Mouse (Mus musculus): ENCODE data around the gene Arhgef3. TPM values are rescaled to one million over a fixed set of nuclear protein-coding genes. Genes with fewer than 3 reads are reported as not detected.

Gene Arhgef3
- polyA plus RNA-seq, 1 experiment from 2014 or later = 19.9 TPM

GRCm38 (mm10) chr14:27262349-27262748, 147.7 kb downstream of the Arhgef3 start:
- ATAC-seq (ENCODE audit: insufficient number of reproducible peaks, low FRiP score, low TSS enrichment, low read depth) = no peak
- Histone ChIP-seq H3K27me3 (no peaks in the 10 kb centered on the region), H3K4me3 (no peak overlapping the region), H3K4me2 (no peak overlapping the region), H3K4me1 (peaks cover 4% of the 10 kb centered on the region; the same call in 1 of the 2 replicates), H3K36me3 (no peaks in the 10 kb centered on the region), H3K9ac (no peak overlapping the region), H3K27ac (no peak overlapping the region), H3K9me3 (no peaks in the 10 kb centered on the region)
- 47% methylated on average over 5 of the region's 6 CpGs for WGBS

- Histone ChIP-seq H3K4me3 (no peak overlapping the region), H3K4me1 (0 out of 2 replicates have a peak, but pooled peaks cover under 1% of the 10 kb centered on the region), H3K4me2 (no peak overlapping the region), H3K36me3 (no peaks in the 10 kb centered on the region), H3K27me3 (no peaks in the 10 kb centered on the region), H3K9me3 (no peaks in the 10 kb centered on the region), H3K27ac (no peak overlapping the region), H3K9ac (no peak overlapping the region)
- no peak for ATAC-seq (ENCODE audit: insufficient number of reproducible peaks, low FRiP score, low TSS enrichment, low read depth)
- 87% methylated on average over 1 of the region's 1 CpGs for WGBS
These were observed 151.9 kb downstream of the Arhgef3 start for GRCm38 (mm10) chr14:27266601-27267000.

GRCm38 (mm10) chr14:27268137-27268536, 153.4 kb downstream of the Arhgef3 start:
- no peaks in the 10 kb centered on the region for H3K36me3 ChIP-seq
- ATAC-seq (ENCODE audit: insufficient number of reproducible peaks, low FRiP score, low TSS enrichment, low read depth) = no peak
- no peaks in the 10 kb centered on the region for H3K9me3 ChIP-seq
- no peak overlapping the region for H3K4me2 ChIP-seq
- H3K9ac ChIP-seq = no peak overlapping the region
- no peak overlapping the region for H3K4me3 ChIP-seq
- no peaks in the 10 kb centered on the region for H3K4me1 ChIP-seq
- H3K27ac ChIP-seq = no peak overlapping the region
- WGBS = 79% methylated on average over 5 of the region's 5 CpGs
- H3K27me3 ChIP-seq = no peaks in the 10 kb centered on the region

- WGBS = 86% methylated on average over 16 of the region's 16 CpGs
- no peaks in the 10 kb centered on the region for H3K27me3 ChIP-seq
- no peaks in the 10 kb centered on the region for H3K9me3 ChIP-seq
- no peaks in the 10 kb centered on the region for H3K36me3 ChIP-seq
- H3K4me1 ChIP-seq = no peaks in the 10 kb centered on the region
- H3K9ac ChIP-seq = no peak overlapping the region
- no peak overlapping the region for H3K27ac ChIP-seq
- no peak overlapping the region for H3K4me2 ChIP-seq
- ATAC-seq (ENCODE audit: insufficient number of reproducible peaks, low FRiP score, low TSS enrichment, low read depth) = no peak
- no peak overlapping the region for H3K4me3 ChIP-seq
These were observed 154.4 kb downstream of the Arhgef3 start for GRCm38 (mm10) chr14:27268986-27269700.

- ATAC-seq (ENCODE audit: insufficient number of reproducible peaks, low FRiP score, low TSS enrichment, low read depth) = no peak
- H3K36me3 ChIP-seq = no peaks in the 10 kb centered on the region
- H3K27me3 ChIP-seq = no peaks in the 10 kb centered on the region
- 61% methylated on average over 4 of the region's 4 CpGs for WGBS
- H3K9me3 ChIP-seq = no peaks in the 10 kb centered on the region
- H3K27ac ChIP-seq = no peak overlapping the region
- no peak overlapping the region for H3K9ac ChIP-seq
- H3K4me2 ChIP-seq = no peak overlapping the region
- H3K4me3 ChIP-seq = no peak overlapping the region
- no peaks in the 10 kb centered on the region for H3K4me1 ChIP-seq
These were observed 155.1 kb downstream of the Arhgef3 start for GRCm38 (mm10) chr14:27269836-27270235.

- no peak for ATAC-seq (ENCODE audit: insufficient number of reproducible peaks, low FRiP score, low TSS enrichment, low read depth)
- 96% methylated on average over 4 of the region's 4 CpGs for WGBS
- Histone ChIP-seq H3K9me3 (no peaks in the 10 kb centered on the region), H3K4me1 (no peaks in the 10 kb centered on the region), H3K9ac (no peak overlapping the region), H3K4me2 (no peak overlapping the region), H3K36me3 (no peaks in the 10 kb centered on the region), H3K27me3 (no peaks in the 10 kb centered on the region), H3K4me3 (no peak overlapping the region), H3K27ac (no peak overlapping the region)
These were observed 155.8 kb downstream of the Arhgef3 start for GRCm38 (mm10) chr14:27270466-27270865.

- Histone ChIP-seq H3K9me3 (no peaks in the 10 kb centered on the region), H3K36me3 (no peaks in the 10 kb centered on the region), H3K4me3 (no peak overlapping the region), H3K4me1 (no peaks in the 10 kb centered on the region), H3K27me3 (no peaks in the 10 kb centered on the region), H3K4me2 (no peak overlapping the region), H3K27ac (no peak overlapping the region), H3K9ac (no peak overlapping the region)
- WGBS = 65% methylated on average over 10 of the region's 10 CpGs
- ATAC-seq (ENCODE audit: insufficient number of reproducible peaks, low FRiP score, low TSS enrichment, low read depth) = no peak
These were observed 156.8 kb downstream of the Arhgef3 start for GRCm38 (mm10) chr14:27271371-27272071.

GRCm38 (mm10) chr14:27272072-27272834, 157.6 kb downstream of the Arhgef3 start:
- Histone ChIP-seq H3K9me3 (no peaks in the 10 kb centered on the region), H3K27ac (no peak overlapping the region), H3K4me3 (no peak overlapping the region), H3K36me3 (no peaks in the 10 kb centered on the region), H3K9ac (no peak overlapping the region), H3K4me2 (no peak overlapping the region), H3K4me1 (no peaks in the 10 kb centered on the region), H3K27me3 (no peaks in the 10 kb centered on the region)
- WGBS = 38% methylated on average over 11 of the region's 11 CpGs
- ATAC-seq (ENCODE audit: insufficient number of reproducible peaks, low FRiP score, low TSS enrichment, low read depth) = no peak

- no peaks in the 10 kb centered on the region for H3K27me3 ChIP-seq
- H3K4me2 ChIP-seq = no peak overlapping the region
- no peak for ATAC-seq (ENCODE audit: insufficient number of reproducible peaks, low FRiP score, low TSS enrichment, low read depth)
- H3K9me3 ChIP-seq = no peaks in the 10 kb centered on the region
- H3K4me1 ChIP-seq = no peaks in the 10 kb centered on the region
- no peak overlapping the region for H3K4me3 ChIP-seq
- no peaks in the 10 kb centered on the region for H3K36me3 ChIP-seq
- no peak overlapping the region for H3K27ac ChIP-seq
- no peak overlapping the region for H3K9ac ChIP-seq
- 85% methylated on average over 2 of the region's 2 CpGs for WGBS
These were observed 158.1 kb downstream of the Arhgef3 start for GRCm38 (mm10) chr14:27272835-27273138.

- Histone ChIP-seq H3K4me2 (no peak overlapping the region), H3K9ac (no peak overlapping the region), H3K4me1 (no peaks in the 10 kb centered on the region), H3K36me3 (no peaks in the 10 kb centered on the region), H3K9me3 (no peaks in the 10 kb centered on the region), H3K4me3 (no peak overlapping the region), H3K27ac (no peak overlapping the region), H3K27me3 (no peaks in the 10 kb centered on the region)
- ATAC-seq (ENCODE audit: insufficient number of reproducible peaks, low FRiP score, low TSS enrichment, low read depth) = no peak
These were observed 158.5 kb downstream of the Arhgef3 start for GRCm38 (mm10) chr14:27273169-27273568.

- H3K4me3 ChIP-seq = no peak overlapping the region
- WGBS = 62% methylated on average over 3 of the region's 3 CpGs
- no peaks in the 10 kb centered on the region for H3K9me3 ChIP-seq
- no peak for ATAC-seq (ENCODE audit: insufficient number of reproducible peaks, low FRiP score, low TSS enrichment, low read depth)
- H3K36me3 ChIP-seq = no peaks in the 10 kb centered on the region
- H3K27me3 ChIP-seq = no peaks in the 10 kb centered on the region
- H3K4me2 ChIP-seq = no peak overlapping the region
- H3K9ac ChIP-seq = no peak overlapping the region
- peaks cover 10% of the 10 kb centered on the region for H3K4me1 ChIP-seq
- no peak overlapping the region for H3K27ac ChIP-seq
These were observed 162.6 kb downstream of the Arhgef3 start for GRCm38 (mm10) chr14:27277259-27277658.

GRCm38 (mm10) chr14:27280201-27280890, 165.6 kb downstream of the Arhgef3 start:
- Histone ChIP-seq H3K4me2 (no peak overlapping the region), H3K36me3 (no peaks in the 10 kb centered on the region), H3K4me3 (no peak overlapping the region), H3K9ac (no peak overlapping the region), H3K27ac (no peak overlapping the region), H3K27me3 (no peaks in the 10 kb centered on the region), H3K9me3 (no peaks in the 10 kb centered on the region), H3K4me1 (peaks cover 13% of the 10 kb centered on the region)
- no peak for ATAC-seq (ENCODE audit: insufficient number of reproducible peaks, low FRiP score, low TSS enrichment, low read depth)
- WGBS = 86% methylated on average over 8 of the region's 8 CpGs

Data from limb, embryonic 15.5 days (tissue).